Mouse (Mus musculus): ENCODE measurements around the gene Clic1.

Gene Clic1

DNA sequence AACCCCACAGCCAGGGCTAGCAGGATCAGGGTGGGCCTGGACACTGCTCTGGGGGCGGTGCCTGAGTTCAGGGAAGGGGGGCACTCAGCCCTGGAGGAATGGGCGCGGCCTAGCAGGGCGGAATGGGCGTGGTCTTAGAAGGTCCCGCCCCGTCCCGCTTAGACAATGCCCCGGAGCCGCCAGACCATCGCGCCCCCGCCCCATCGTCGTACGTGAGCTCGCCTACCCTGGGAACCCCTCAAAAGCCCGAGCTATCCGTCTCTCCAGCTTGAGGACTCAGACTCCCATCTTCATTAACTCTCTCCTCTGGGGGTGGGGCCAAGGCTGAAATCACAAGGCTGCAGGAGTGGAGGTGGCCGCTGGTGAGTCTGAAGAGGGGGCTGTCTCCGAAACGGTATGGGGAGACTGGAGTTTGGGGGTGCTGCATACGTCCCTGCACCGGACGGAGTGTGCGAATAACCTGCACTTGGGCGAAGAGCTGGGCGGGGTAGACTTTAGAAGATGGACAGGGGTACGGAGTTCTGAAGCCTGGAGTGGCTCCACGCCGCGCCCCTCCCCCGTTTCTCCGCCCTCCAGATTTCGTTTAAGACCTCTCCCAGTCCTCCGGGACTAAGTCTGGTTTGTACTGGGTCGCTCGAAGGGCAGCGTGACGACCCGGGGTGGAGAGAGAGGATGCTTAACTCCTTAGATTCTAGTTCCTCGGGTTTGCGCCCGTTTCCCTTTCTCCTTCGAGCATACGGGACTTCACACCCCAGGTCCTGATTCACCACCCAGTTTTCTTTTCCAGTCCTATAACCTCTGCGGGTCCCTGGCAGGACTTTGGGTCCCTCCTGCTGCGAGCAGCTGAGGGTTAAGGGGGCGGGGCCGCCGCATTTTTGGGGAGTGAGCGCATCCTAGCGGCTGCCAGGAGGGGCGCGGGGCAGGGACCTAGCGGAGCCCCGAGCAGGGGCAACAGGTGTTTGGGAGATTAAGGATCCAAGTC is 9.4 kb downstream of the Clic1 start, which contains the start of gene Ddah2:
Gene Ddah2 (plus strand): TSS at position 125 of the 982 bp plus-strand sequence.
- in situ Hi-C loops (cut with MboI; ENCODE audit: unreplicated experiment in 2 of 2) = loop anchor here in 1 of 2 experiments (5.0 kb wide), 1 partner anchor 37 kb away; no protein-coding TSS in a partner anchor

DNA sequence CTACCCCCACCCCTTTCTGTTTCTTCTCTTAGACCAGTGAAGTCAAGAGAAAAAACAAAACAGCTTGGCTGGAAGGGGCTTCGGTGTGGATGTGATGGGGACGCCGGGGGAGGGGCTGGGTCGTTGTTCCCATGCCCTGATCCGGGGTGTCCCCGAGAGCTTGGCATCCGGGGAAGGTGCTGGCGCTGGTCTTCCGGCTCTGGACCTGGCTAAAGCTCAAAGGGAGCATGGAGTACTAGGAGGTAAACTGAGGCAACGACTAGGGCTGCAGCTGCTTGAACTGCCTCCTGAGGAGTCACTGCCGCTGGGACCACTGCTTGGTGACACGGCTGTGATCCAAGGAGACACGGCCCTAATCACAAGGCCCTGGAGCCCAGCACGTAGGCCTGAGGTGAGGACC is 10.3 kb downstream of the Clic1 start:
- in situ Hi-C loops (cut with MboI; ENCODE audit: unreplicated experiment in 2 of 2) = loop anchor here (5.0 kb wide), 2 partner anchors 38 to 47 kb away; partner anchors contain the start of gene Ly6g5c (in 1 of the 2)

DNA sequence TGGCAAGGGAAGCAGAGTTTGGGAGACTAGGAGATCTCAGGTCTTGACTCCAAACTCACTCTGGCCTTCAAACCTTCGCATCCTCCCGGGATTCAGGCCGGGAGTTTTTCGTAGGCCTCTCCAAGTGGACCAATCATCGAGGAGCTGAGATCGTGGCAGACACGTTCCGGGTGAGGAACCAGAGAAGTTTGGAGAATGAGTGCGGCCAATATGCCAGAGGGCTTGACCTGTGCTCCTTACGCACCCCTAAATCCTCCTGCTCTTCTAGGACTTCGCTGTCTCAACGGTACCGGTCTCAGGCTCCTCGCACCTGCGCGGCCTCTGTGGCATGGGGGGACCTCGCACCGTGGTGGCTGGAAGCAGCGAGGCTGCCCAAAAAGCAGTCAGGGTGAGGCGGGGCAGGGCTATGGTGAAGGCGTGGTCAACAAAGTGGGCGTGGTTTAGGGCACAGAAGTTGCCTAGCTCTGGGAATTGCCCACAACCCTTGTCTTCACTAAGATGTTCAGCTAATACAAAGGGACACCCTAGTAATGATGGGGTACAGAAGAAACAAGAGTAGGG is 11.1 kb downstream of the Clic1 start:
- in situ Hi-C loops (cut with MboI; ENCODE audit: unreplicated experiment in 2 of 2) = loop anchor here (5.0 kb wide), 2 partner anchors 39 to 46 kb away; partner anchors contain the start of gene Ly6g5c (in 1 of the 2)

DNA sequence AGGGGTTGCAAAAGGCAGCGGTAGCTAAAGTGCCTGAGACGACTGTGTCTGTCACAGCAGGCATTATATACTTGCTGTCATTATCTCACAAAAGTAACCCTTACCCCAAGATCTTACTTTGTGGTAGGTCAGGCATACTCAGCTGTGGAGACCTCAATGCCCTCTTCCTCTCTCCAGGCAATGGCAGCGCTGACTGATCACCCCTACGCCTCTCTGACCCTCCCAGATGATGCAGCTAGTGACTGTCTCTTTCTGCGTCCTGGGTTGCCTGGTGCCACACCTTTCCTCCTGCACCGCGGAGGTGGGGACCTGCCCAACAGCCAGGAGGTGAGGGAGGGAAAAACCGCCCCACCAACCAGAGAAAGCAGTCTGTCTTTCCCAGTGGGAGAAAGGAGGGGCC is 11.5 kb downstream of the Clic1 start:
- in situ Hi-C loops (cut with MboI; ENCODE audit: unreplicated experiment in 2 of 2) = loop anchor here (5.0 kb wide), 2 partner anchors 39 to 46 kb away; partner anchors contain the start of gene Ly6g5c (in 1 of the 2)

DNA sequence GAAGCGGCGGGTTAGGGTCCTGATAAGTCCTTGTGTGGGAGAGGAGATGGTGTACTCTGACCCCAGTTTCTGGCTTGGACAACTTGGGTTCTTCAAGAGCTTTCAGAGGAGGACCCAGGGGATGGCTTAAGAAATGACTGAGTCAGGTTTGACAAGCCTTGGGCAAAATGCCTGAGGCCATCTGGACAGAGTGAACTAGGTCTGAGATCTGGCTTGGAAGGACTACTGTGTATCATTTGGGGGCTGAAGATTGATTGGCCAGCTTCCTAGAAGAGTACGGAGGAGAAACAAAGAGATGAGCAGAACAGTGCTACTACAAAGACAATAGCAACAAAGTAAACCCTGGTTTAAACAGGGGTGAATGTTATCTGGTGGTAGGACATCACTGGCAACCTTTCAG is 13.7 kb downstream of the Clic1 start:
- in situ Hi-C loops (cut with MboI; ENCODE audit: unreplicated experiment in 2 of 2) = loop anchor here (5.0 kb wide), 2 partner anchors 41 to 44 kb away; partner anchors contain the start of gene Ly6g5c (in 1 of the 2)

DNA sequence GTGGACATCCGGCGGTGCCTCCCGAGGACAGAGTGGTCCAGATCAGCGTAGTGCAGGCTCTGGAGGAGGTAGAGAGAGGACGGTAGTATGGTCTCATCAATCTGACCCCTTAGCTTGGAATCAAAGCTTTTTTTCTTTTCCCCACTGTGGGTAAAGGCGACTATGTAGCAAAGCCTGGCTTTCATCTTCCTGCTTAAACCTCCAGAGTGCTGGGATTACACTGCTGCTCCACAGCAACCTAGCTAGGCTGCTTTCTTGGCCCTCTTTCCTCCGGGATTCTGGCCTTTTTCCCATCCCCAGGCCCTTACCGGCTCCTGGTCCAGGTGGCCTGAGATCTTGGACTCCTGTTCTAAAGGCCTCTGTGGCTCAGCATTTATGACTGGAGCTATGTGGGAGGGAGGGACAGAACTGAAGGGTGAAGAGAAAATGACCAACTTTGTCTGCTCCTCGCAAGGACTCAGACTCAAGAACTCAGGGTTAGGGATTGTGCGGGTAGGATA is 14.7 kb downstream of the Clic1 start:
- in situ Hi-C loops (cut with MboI; ENCODE audit: unreplicated experiment in 2 of 2) = loop anchor here (5.0 kb wide), 2 partner anchors 42 to 43 kb away; partner anchors contain the start of gene Ly6g5c (in 1 of the 2)

DNA sequence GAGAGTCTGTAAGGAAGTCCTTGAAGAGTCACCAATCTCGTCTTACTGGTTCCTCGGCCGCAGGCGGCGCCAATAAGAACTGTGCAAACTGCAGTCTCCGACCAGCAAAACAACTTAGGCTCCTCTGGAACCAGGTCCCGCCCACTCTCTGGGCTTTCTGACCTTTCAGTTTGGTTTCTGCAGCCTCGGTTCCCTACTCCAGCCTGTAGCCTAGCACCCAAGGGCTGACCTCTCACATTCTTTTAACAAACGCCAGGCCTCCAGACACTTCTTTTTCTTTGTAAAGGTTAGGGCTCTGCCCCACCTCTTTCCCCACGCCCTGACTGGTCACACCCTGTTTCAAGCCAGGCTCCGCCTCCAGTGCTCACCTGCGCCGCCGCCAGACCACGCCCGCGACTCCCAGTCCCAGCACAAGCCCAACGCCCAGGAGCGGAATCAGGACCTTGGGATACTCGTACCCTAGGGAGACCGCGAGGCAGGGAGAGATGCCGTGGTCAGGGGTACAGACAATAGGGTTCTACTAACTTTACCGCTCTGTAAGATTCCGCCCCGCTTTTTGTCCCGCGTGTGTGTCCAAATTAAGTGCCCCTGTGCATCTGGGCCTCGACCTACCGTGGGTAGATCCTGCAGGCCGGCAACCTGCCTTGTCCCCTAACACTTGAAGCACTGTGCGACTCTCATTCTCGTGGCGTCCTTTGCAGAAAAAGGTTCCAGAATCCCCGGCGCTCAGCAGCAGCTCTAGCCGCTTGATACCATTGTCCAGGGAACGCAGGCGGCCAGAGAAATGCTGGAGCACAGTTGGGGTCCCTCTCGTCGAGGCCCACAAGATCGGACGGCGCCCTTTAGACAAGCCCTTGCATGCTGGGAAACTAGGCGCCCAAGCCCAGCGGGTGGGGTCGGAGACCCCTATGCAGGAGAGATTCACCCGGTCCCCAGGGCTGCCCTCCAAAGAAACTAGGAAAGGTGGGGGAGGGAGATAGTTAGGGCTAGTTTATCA is 15.5 kb downstream of the Clic1 start, which contains the start of gene Ly6g6c:
Gene Ly6g6c (plus strand): TSS at position 438 of the 997 bp plus-strand sequence.
- in situ Hi-C loops (cut with MboI; ENCODE audit: unreplicated experiment in 2 of 2) = loop anchor here (5.0 kb wide), 3 partner anchors 42 to 47 kb away; partner anchors contain the start of gene Ly6g5c (in 1 of the 2)

DNA sequence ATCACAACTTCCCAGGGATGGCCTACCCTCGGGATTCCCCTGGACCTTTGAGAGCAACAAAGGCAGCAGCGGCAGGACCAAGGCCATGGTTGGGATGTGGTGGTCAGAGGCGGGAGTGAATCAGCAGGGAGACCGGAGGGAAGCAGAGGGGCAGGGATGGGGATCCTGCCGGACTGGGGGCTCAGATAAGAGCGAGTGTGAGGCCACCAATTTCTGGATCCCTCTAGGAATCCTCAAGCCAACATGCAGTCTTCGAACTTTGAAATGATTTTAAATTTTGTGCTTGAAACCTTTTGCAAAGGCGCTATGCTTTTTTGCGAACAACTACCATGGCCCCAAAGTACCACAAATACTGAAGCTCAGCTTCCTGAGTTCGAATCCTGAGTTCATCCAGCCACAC is 16.3 kb downstream of the Clic1 start, which contains the start of gene Mpig6b:
Gene Mpig6b (minus strand): TSS at position 101 of the 400 bp plus-strand sequence.
- in situ Hi-C loops (cut with MboI; ENCODE audit: unreplicated experiment in 2 of 2) = loop anchor here in 1 of 2 experiments (5.0 kb wide), 1 partner anchor 46 kb away; no protein-coding TSS in a partner anchor

DNA sequence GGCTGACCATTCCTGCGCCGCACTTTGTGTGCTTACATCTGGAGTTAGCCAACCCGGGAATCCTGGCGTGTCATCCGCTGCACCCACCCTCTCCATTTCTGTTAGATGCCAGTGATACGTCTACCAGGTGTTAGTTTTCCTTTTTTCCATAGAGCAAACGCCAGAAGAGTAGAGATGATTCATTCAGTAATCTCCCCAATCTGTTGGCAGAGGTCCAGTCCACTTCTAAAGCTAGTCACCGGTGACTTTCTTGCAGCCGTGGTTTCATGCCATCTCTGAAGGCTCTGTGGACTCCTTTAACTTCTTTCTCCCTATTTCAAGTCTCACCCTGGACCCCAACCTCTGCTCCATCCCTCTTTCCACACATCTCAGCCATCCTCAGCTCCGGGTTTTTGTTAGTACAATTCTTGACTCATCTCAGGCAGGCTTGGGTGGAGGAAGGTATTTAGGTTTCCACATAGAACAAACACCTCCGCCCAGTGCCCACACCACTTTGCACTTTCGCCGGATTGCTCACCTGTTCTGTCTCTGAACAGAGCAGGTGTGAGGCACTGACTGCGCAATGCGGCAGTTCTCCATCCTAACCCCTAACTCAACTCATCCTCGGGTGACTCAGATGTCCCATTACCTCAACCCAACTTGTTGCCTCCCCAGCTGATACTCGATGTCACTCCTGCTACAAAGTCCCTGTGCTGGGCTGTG is 18.6 kb downstream of the Clic1 start:
- in situ Hi-C loops (cut with MboI; ENCODE audit: unreplicated experiment in 2 of 2) = loop anchor here in 1 of 2 experiments (5.0 kb wide), 1 partner anchor 44 kb away; no protein-coding TSS in a partner anchor

DNA sequence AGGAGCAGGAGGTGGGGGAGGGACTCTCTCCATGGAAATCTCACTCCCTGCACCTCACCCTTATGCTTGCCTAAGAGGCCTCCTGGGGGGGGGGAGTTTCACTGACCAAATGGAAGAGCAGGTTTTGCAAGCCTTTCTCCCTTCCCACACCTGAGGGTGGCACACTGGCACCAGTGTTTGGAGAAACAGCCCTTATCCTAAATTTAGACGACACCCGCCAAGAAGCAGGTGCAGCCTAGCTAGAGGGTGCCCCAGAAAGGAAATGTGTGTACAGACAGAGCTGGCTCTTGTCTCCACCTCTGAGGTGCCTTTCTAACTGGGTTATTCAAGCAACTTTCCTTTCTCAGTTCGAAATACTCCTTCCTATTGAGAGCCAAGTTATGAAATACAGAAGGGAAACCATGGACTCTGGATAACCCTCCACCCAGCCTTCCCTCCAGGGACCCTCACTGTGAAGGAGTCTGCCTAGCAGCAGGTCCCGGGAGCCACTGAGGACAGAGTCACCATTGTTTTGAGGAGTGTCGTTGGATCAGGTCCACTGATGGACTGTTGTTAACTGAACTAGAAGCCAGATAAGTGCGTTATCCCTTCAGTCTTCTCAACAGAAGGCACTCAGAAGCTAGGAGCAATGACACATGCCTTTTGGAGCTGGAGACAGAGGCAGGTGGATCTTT is 20.9 kb downstream of the Clic1 start:
- in situ Hi-C loops (cut with MboI; ENCODE audit: unreplicated experiment in 2 of 2) = no loop called here

DNA sequence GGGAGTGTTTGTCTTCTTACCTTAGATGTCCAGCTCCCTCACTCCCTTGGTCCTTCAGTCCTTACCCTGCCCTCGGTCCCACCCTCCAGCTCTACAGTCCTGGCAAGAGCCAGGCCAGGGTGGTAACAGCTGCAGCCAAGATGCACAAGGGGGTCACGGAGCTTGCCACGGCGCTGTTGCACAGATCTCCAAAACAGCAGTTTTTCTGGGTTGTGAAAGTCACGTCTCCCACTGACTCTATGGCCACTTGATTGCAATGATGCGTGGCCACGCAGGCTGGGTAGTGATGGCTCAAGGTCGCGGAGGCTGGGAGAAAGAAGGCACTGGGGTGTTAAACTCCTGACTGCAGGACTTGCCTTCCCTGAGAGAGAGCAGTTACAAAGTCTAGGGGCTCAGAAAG is 21.7 kb downstream of the Clic1 start:
- in situ Hi-C loops (cut with MboI; ENCODE audit: unreplicated experiment in 2 of 2) = no loop called here

DNA sequence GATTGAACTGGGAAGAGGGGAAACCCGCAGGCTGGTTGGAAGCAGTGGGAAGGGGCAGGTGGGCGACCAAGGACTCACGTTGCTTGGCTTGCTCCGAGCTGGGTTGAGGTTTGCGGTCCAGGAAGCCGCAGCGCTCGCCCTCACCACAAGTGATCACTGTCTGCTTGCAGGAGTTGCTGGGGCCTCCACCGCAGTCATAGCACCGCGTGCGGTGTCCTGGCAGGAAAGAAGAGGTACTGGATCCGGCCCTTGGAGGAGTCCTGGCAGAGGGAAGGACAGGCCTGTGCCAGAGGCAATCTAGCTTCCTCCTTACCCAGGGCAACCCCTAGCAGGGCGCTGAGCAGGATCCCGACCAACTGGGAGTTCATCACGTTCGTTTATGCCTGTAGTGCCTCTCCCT is 24.3 kb downstream of the Clic1 start:
- in situ Hi-C loops (cut with MboI; ENCODE audit: unreplicated experiment in 2 of 2) = no loop called here

DNA sequence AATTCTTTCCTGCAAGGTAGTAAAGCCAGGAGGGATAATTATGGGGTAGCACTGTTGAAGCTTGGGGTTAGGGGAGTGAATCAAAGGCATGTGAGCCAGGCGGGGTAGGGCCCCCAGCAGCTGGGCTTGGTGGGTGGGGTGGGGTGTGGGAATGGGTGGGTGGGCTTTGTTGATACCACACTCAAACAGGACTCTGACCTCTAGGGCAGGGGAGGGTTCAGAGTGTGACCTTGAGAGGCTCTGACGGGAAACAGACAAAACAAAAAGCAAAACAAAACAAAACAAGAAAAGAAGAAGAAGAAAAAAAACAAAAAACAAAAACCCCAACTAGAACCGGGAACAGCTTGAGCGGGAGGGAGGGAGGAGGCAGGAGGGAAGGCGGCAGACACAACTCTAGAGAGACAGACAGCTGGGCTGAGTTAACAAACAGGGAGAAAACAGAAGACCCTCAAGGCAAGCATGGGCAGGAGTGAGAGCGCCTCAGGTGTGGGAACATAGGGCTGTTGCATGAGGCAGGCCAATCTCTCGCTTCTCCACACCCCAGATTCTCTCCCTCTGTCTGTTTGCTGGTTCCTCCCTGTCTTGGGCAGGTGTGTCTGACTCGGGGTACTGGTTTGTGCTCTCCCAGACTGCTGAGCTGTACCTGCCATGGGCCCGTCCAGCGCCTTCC is 26.9 kb downstream of the Clic1 start, which contains the start of gene Ly6g6e:
Gene Ly6g6e (plus strand): TSS at position 396 of the 670 bp plus-strand sequence.
- in situ Hi-C loops (cut with MboI; ENCODE audit: unreplicated experiment in 2 of 2) = loop anchor here in 1 of 2 experiments (25.0 kb wide), 1 partner anchor 214 kb away; the partner anchor contains the start of genes Cfb, Nelfe and Skiv2l

DNA sequence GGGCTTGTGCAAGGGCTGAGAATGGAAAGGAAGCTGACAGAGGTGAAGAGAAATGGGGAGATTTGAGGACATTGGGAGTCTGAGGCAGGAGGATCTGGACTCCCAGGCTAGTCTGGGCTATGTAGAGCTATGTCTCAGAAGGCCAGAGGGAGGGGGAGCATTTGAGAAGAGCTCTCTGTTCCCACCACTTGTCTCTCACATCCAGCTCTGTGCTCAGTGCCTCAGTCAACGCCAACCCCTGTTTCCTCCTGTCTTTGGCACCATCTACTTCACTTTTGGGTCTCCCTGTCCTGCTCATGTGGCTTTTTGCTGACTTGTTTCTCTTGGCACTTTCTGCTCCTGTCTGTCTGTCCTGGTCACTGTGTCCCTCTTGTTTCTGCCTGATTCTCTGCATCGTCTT is 27.5 kb downstream of the Clic1 start:
- in situ Hi-C loops (cut with MboI; ENCODE audit: unreplicated experiment in 2 of 2) = loop anchor here in 1 of 2 experiments (25.0 kb wide), 1 partner anchor 215 kb away; the partner anchor contains the start of genes Cfb, Nelfe and Skiv2l

DNA sequence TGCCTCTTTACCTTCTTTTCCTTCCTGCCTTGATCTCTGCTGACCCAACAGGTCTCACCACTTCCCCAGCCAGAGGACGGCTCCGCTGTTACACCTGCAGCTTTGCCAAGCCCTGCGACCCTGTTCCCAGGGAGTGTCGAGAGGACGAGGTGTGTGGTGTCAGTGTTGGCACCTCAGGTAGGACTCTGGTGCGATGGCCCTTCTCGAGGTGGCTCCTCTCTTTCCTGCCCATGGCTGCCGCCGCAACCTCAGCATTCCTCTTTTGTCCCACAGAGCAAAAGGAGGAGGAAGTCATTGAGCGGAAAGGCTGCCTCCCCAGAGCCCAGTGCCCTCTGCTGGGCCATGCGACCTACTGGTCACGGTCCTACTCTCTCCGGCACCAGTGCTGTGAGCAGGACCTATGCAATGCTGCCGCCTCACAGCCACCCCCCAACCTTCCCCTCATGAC is 28.0 kb downstream of the Clic1 start, which contains the start of gene Ly6g6d:
Gene Ly6g6d (minus strand): TSS at position 280 of the 448 bp plus-strand sequence.
- in situ Hi-C loops (cut with MboI; ENCODE audit: unreplicated experiment in 2 of 2) = loop anchor here in 1 of 2 experiments (25.0 kb wide), 1 partner anchor 216 kb away; the partner anchor contains the start of genes Cfb, Nelfe and Skiv2l

DNA sequence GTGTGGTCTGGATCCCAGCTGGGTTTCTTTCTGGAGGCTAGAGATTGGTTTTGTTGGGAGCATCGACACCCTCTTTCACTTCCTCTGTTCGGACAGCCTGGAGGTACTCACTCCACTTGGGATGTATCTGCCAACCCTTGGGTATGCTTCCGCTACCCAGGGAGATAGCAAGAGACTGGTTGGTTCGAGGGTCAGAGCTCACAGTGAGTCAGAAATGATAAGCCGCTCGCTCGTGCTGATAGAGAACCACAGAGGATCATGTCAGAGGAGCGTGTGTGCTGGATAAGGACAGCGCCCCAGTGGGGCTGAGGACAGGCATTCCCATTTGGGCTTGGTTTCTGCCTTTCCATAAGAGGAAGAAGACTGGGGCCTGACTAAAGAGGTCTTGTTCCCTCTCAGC is 30.0 kb downstream of the Clic1 start:
- in situ Hi-C loops (cut with MboI; ENCODE audit: unreplicated experiment in 2 of 2) = loop anchor here in 1 of 2 experiments (25.0 kb wide), 1 partner anchor 217 kb away; the partner anchor contains the start of genes Cfb, Nelfe and Skiv2l

DNA sequence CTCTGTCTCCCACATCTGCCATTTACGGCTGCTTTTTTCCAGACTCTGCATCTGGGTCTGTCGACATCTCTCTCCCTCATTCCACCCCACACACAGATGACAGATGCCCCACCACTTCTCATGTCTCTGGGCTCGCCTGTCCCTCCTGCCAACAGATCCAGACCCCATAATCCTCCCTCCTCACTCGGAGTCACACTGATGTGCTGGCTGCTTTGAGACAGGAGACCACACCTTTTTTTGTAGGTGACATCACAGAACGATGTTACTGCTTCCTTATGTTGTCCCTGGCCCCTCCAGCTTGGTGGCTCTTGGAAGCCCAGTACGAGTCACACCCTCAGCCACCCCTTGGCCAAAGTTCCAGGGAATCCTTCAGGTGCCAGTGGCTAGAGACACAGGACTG is 30.5 kb downstream of the Clic1 start:
- in situ Hi-C loops (cut with MboI; ENCODE audit: unreplicated experiment in 2 of 2) = loop anchor here in 1 of 2 experiments (25.0 kb wide), 1 partner anchor 218 kb away; the partner anchor contains the start of genes Cfb, Nelfe and Skiv2l
